Mouse (Mus musculus) urinary bladder, postnatal 10 days (tissue): ENCODE measurements around the gene Btg2.

Source experiments
- DNase-seq: peaks from one replicate; pipeline ENCODE4 v3.0.0; 2022; ENCODE audit warnings: low spot score

Gene Btg2

GRCm38 (mm10) chr1:134059739-134060695 is 18.9 kb downstream of the Btg2 start:
- no peak for DNase-seq

- no peak for DNase-seq
Measured at GRCm38 (mm10) chr1:134058870-134059269, 20.1 kb downstream of the Btg2 start.

GRCm38 (mm10) chr1:134057736-134058135 is 21.2 kb downstream of the Btg2 start:
- DNase-seq: no peak

- no peak for DNase-seq
Measured at GRCm38 (mm10) chr1:134056285-134056684, 22.6 kb downstream of the Btg2 start.

GRCm38 (mm10) chr1:134055666-134056245 is 23.2 kb downstream of the Btg2 start:
- DNase-seq: no peak

GRCm38 (mm10) chr1:134055058-134055457 is 23.9 kb downstream of the Btg2 start:
- DNase-seq: no peak

- DNase-seq: peak; percentile 62
Measured at GRCm38 (mm10) chr1:134053207-134053606, 25.7 kb downstream of the Btg2 start.

GRCm38 (mm10) chr1:134049542-134049941 is 29.4 kb downstream of the Btg2 start:
- DNase-seq: no peak

- DNase-seq: no peak
Measured at GRCm38 (mm10) chr1:134048759-134049158, 30.2 kb downstream of the Btg2 start.

- no peak for DNase-seq
Measured at GRCm38 (mm10) chr1:134047431-134047830, 31.5 kb downstream of the Btg2 start.

- no peak for DNase-seq
Measured at GRCm38 (mm10) chr1:134046387-134046786, 32.5 kb downstream of the Btg2 start.

- peak; percentile 42 for DNase-seq
Measured at GRCm38 (mm10) chr1:134045971-134046370, 32.9 kb downstream of the Btg2 start.

- DNase-seq: no peak
Measured at GRCm38 (mm10) chr1:134044805-134045204, 34.1 kb downstream of the Btg2 start.

- no peak for DNase-seq
Measured at GRCm38 (mm10) chr1:134042341-134042740, 36.6 kb downstream of the Btg2 start.

GRCm38 (mm10) chr1:134041900-134042299 is 37.0 kb downstream of the Btg2 start:
- DNase-seq: no peak

- DNase-seq: no peak
Measured at GRCm38 (mm10) chr1:134039361-134039760, 39.6 kb downstream of the Btg2 start.

- DNase-seq: no peak
Measured at GRCm38 (mm10) chr1:134038336-134038735, 40.6 kb downstream of the Btg2 start.

GRCm38 (mm10) chr1:134037172-134037571 is 41.7 kb downstream of the Btg2 start, which contains the start of gene Fmod:
TSS of gene Fmod (plus strand) at chr1:134037254.
- DNase-seq: no peak

- DNase-seq: no peak
Measured at GRCm38 (mm10) chr1:134036492-134036891, 42.4 kb downstream of the Btg2 start.

GRCm38 (mm10) chr1:134028161-134028846 is 50.6 kb downstream of the Btg2 start:
- DNase-seq: no peak

- no peak for DNase-seq
Measured at GRCm38 (mm10) chr1:134026741-134027140, 52.2 kb downstream of the Btg2 start.

- no peak for DNase-seq
Measured at GRCm38 (mm10) chr1:134025975-134026374, 52.9 kb downstream of the Btg2 start.
